Mouse (Mus musculus) hindbrain, embryonic 14.5 days (tissue): ENCODE results near the gene Brwd1. TPM values are rescaled to one million over a fixed set of nuclear protein-coding genes. Genes with fewer than 3 reads are reported as not detected.
"Not testable (repeated sequence)": the region's sequence is repeated elsewhere in the genome, so short reads cannot be mapped to it uniquely, and the experiment has no call there.

Experiments
- ATAC-seq: fragments of 200-750 bp; cut with Nextera tagmentation; 2 replicates; pipeline ENCODE4 v1.8.0; 2017; ENCODE audit warnings: moderate number of reproducible peaks, mild to moderate bottlenecking, moderate TSS enrichment, moderate library complexity; ENCODE audit not compliant: low FRiP score
- DNase-seq: peaks from one replicate; pipeline ENCODE4 v3.0.0-alpha.2; 2015; ENCODE audit warnings: low spot score
- H3K27ac ChIP-seq: fragments of 300-500 bp; sonication (generic); 2 replicates; pipeline ENCODE4 v1.5.1; 2014; ENCODE audit warnings: mild to moderate bottlenecking, moderate library complexity
- H3K27me3 ChIP-seq: fragments of 300-500 bp; sonication (generic); 2 replicates; pipeline ENCODE4 v1.6.1; 2014; ENCODE audit warnings: mild to moderate bottlenecking, low read length, mixed read lengths; ENCODE audit not compliant: control insufficient read depth, insufficient read depth
- H3K36me3 ChIP-seq: fragments of 300-500 bp; sonication (generic); replicated peaks from 2 replicates; pipeline ENCODE4 v1.6.1; 2014; ENCODE audit not compliant: control insufficient read depth, insufficient read depth
- H3K4me1 ChIP-seq: fragments of 300-500 bp; sonication (generic); replicated peaks from 2 replicates; pipeline ENCODE4 v1.6.1; 2014; ENCODE audit warnings: antibody characterized with exemption, low read length, mixed read lengths; ENCODE audit not compliant: control insufficient read depth, insufficient read depth
- H3K4me2 ChIP-seq: fragments of 300-500 bp; sonication (generic); replicated peaks from 2 replicates; pipeline ENCODE4 v1.6.1; 2014; ENCODE audit warnings: mild to moderate bottlenecking, moderate library complexity
- H3K4me3 ChIP-seq: fragments of 300-500 bp; sonication (generic); replicated peaks from 2 replicates; pipeline ENCODE4 v1.5.1; 2014; ENCODE audit warnings: mild to moderate bottlenecking, low read length
- H3K9ac ChIP-seq: fragments of 300-500 bp; sonication (generic); 2 replicates; pipeline ENCODE4 v1.6.1; 2014
- H3K9me3 ChIP-seq: fragments of 300-500 bp; sonication (generic); 2 replicates; pipeline ENCODE4 v1.6.1; 2016; ENCODE audit warnings: low read length; ENCODE audit not compliant: control insufficient read depth
- WGBS: fragments of 180-500 bp; shearing (Covaris S2); extraction: QIAGEN DNeasy Blood & Tissue Kit; methylation state at CpG from one replicate; pipeline ENCODE4 v1.1.7; 2014; 5-methylcytosine and 5-hydroxymethylcytosine counted together
- polyA plus RNA-seq: library from polyadenylated mRNA; unstranded; fragments of >200 nt; fragmentation: Nextera tagmentation; extraction: Ambion mirVana; gene quantifications from 2 replicates; pipeline ENCODE4 v1.2.1, GENCODE M21; 2014

Gene Brwd1
- polyA plus RNA-seq, 1 experiment from 2014 or later: 319 TPM

- H3K27me3 ChIP-seq: no peaks in the 10 kb centered on the region
- H3K27ac ChIP-seq: no peak overlapping the region
- no peak for DNase-seq
- no peak overlapping the region for H3K4me2 ChIP-seq
- no peaks in the 10 kb centered on the region for H3K9me3 ChIP-seq
- no peak overlapping the region for H3K4me3 ChIP-seq
- no peak overlapping the region for H3K9ac ChIP-seq
- ATAC-seq: no peak
- WGBS: 91% methylated on average over 5 of the region's 5 CpGs
- no peaks in the 10 kb centered on the region for H3K4me1 ChIP-seq
- no peaks in the 10 kb centered on the region for H3K36me3 ChIP-seq
Observed at GRCm38 (mm10) chr16:96110655-96111345, 28.5 kb upstream of the Brwd1 start.

- no peak for ATAC-seq
Observed at GRCm38 (mm10) chr16:96109673-96110072, 27.3 kb upstream of the Brwd1 start.

GRCm38 (mm10) chr16:96103036-96103435, 20.7 kb upstream of the Brwd1 start:
- DNase-seq (no peak), ATAC-seq (no peak)
- WGBS: 37% methylated on average over 2 of the region's 2 CpGs
- no peaks in the 10 kb centered on the region for H3K27me3 ChIP-seq
- no peak overlapping the region for H3K4me3 ChIP-seq
- H3K4me2 ChIP-seq: no peak overlapping the region
- H3K9me3 ChIP-seq: no peaks in the 10 kb centered on the region
- H3K4me1 ChIP-seq: no peaks in the 10 kb centered on the region
- H3K9ac ChIP-seq: no peak overlapping the region
- H3K36me3 ChIP-seq: no peaks in the 10 kb centered on the region
- no peak overlapping the region for H3K27ac ChIP-seq

More at GRCm38 (mm10) chr16:96109673-96110072, 27.3 kb upstream of the Brwd1 start:
- H3K27me3 ChIP-seq: no peaks in the 10 kb centered on the region
- no peak overlapping the region for H3K4me3 ChIP-seq
- no peak overlapping the region for H3K27ac ChIP-seq
- WGBS: 79% methylated on average over 4 of the region's 4 CpGs
- no peak for DNase-seq
- no peak overlapping the region for H3K4me2 ChIP-seq
- H3K4me1 ChIP-seq: no peaks in the 10 kb centered on the region
- no peaks in the 10 kb centered on the region for H3K9me3 ChIP-seq
- H3K9ac ChIP-seq: no peak overlapping the region
- H3K36me3 ChIP-seq: no peaks in the 10 kb centered on the region

GRCm38 (mm10) chr16:96097811-96098210, 15.5 kb upstream of the Brwd1 start:
- not testable (repeated sequence) for H3K27ac ChIP-seq

GRCm38 (mm10) chr16:96095966-96096365, 13.6 kb upstream of the Brwd1 start:
- DNase-seq (no peak), ATAC-seq (no peak)
- no peaks in the 10 kb centered on the region for H3K27me3 ChIP-seq
- H3K4me2 ChIP-seq: no peak overlapping the region
- 89% methylated on average over 5 of the region's 5 CpGs for WGBS
- no peak overlapping the region for H3K9ac ChIP-seq
- H3K4me1 ChIP-seq: no peaks in the 10 kb centered on the region
- H3K27ac ChIP-seq: no peak overlapping the region
- H3K36me3 ChIP-seq: no peaks in the 10 kb centered on the region
- no peaks in the 10 kb centered on the region for H3K9me3 ChIP-seq
- no peak overlapping the region for H3K4me3 ChIP-seq

More at GRCm38 (mm10) chr16:96097811-96098210, 15.5 kb upstream of the Brwd1 start:
- not testable (repeated sequence) for H3K36me3 ChIP-seq, H3K9me3 ChIP-seq, H3K27me3 ChIP-seq, H3K4me3 ChIP-seq, DNase-seq, H3K9ac ChIP-seq, H3K4me1 ChIP-seq, ATAC-seq, H3K4me2 ChIP-seq

- ATAC-seq (no peak), DNase-seq (no peak)
- no peaks in the 10 kb centered on the region for H3K4me1 ChIP-seq
- 70% methylated on average over 9 of the region's 9 CpGs for WGBS
- no peaks in the 10 kb centered on the region for H3K36me3 ChIP-seq
- H3K4me2 ChIP-seq: no peak overlapping the region
- H3K9me3 ChIP-seq: no peaks in the 10 kb centered on the region
- H3K4me3 ChIP-seq: no peak overlapping the region
- H3K27me3 ChIP-seq: no peaks in the 10 kb centered on the region
- H3K27ac ChIP-seq: no peak overlapping the region
- no peak overlapping the region for H3K9ac ChIP-seq
Observed at GRCm38 (mm10) chr16:96091515-96092504, 9.5 kb upstream of the Brwd1 start.

GRCm38 (mm10) chr16:96088120-96088519, 5.8 kb upstream of the Brwd1 start:
- no peak for ATAC-seq
- no peaks in the 10 kb centered on the region for H3K9me3 ChIP-seq
- 78% methylated on average over 5 of the region's 5 CpGs for WGBS

GRCm38 (mm10) chr16:96087436-96087835, 5.1 kb upstream of the Brwd1 start:
- no peaks in the 10 kb centered on the region for H3K36me3 ChIP-seq
- H3K9me3 ChIP-seq: no peaks in the 10 kb centered on the region
- ATAC-seq (no peak), DNase-seq (no peak)
- no peak overlapping the region for H3K4me3 ChIP-seq
- peaks cover 6% of the 10 kb centered on the region; the same call in 1 of the 2 replicates for H3K4me1 ChIP-seq
- WGBS: 79% methylated on average over 4 of the region's 4 CpGs
- H3K9ac ChIP-seq: no peak overlapping the region
- H3K27ac ChIP-seq: no peak overlapping the region
- no peak overlapping the region for H3K4me2 ChIP-seq
- H3K27me3 ChIP-seq: no peaks in the 10 kb centered on the region

More at GRCm38 (mm10) chr16:96088120-96088519, 5.8 kb upstream of the Brwd1 start:
- no peaks in the 10 kb centered on the region for H3K36me3 ChIP-seq
- H3K4me3 ChIP-seq: no peak overlapping the region
- no peak overlapping the region for H3K9ac ChIP-seq
- H3K27ac ChIP-seq: no peak overlapping the region
- H3K4me2 ChIP-seq: no peak overlapping the region
- H3K27me3 ChIP-seq: no peaks in the 10 kb centered on the region
- DNase-seq: no peak
- peaks cover 6% of the 10 kb centered on the region; the same call in 1 of the 2 replicates for H3K4me1 ChIP-seq

- H3K4me1 ChIP-seq: peaks cover 6% of the 10 kb centered on the region; the same call in 1 of the 2 replicates
- DNase-seq: no peak
- WGBS: 75% methylated on average over 12 of the region's 12 CpGs
- H3K27me3 ChIP-seq: no peaks in the 10 kb centered on the region
- H3K4me2 ChIP-seq: no peak overlapping the region
- no peaks in the 10 kb centered on the region for H3K9me3 ChIP-seq
- H3K27ac ChIP-seq: no peak overlapping the region
- ATAC-seq: no peak
- no peak overlapping the region for H3K4me3 ChIP-seq
- no peaks in the 10 kb centered on the region for H3K36me3 ChIP-seq
- no peak overlapping the region for H3K9ac ChIP-seq
Observed at GRCm38 (mm10) chr16:96087001-96087400, 4.7 kb upstream of the Brwd1 start.
